Mouse (Mus musculus): ENCODE measurements at regions not wholly inside any gene's neighbourhood (a gene's known extent, or its start where the extent isn't known, plus 50 kb on each side); places are given as distances from the start of the nearest gene placed in this dataset.

- TF ChIP-seq MAFK (IDR thresholded peaks at IDR 0.05; ENCODE audit: insufficient read depth, low read depth, low read length) (no peak), CHD2 (IDR thresholded peaks at IDR 0.05; ENCODE audit: low read depth, low read length) (no peak)
Observed at GRCm38 (mm10) chr9:16925279-16925678, 424.2 kb upstream of the Fat3 start.
